Mouse (Mus musculus): ENCODE measurements around the gene Ccdc18. TPM values are rescaled to one million over a fixed set of nuclear protein-coding genes. Genes with fewer than 3 reads are reported as not detected.

Ccdc18 gene
- polyA plus RNA-seq (2015; fragmentation: Illumina TruSeq; extraction: RNeasy Lipid Tissue Mini Kit (QIAGEN cat#74804); ENCODE audit: insufficient read depth, low read depth, low replicate concordance): not detected

DNA sequence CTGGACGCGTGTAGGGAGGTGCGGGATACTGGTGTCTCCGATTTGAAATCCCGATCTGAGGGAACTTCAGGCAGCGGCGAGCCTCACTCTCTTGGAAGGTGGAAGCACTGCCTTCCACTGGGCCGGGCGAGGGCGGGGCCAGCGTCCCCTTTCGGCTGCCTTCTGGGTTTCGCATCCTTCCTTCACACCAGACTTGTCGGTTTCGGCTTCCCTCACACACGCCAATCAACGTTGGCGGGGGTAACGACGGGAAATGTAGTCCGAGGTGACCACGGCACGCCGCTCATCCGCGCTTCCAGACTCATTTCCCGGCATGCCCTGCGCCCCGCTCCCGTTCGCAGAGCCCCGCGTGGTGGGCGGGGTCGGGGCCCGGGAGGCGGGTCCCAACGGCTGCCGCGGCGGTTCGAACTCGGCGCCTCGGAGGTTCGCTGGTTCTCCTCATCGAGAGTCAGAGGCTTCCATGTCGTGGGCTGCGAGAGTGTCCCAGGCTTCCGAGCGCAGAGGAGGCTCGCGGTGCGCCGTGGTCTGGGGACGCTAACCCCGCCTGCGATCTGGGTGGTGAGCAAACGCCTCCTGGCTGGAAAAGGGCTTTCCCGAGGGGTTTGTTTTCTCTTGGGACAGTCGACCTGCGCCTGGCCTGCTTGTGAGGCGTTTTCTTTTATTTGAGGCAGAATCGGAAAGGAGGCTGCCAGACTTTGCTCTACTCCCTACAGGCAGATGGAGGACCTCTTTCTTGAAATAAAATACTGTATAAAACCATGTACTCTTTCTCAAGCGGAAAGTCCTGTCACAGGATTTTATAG is at the start of gene Ccdc18, which contains the start of gene Tmed5:
Gene Ccdc18, plus strand, starts transcription at position 435 of the 803 bp plus-strand sequence.
Gene Tmed5, minus strand, starts transcription at position 180 of the 803 bp plus-strand sequence.

GRCm38 (mm10) chr5:108268127-108269062 is 135.7 kb downstream of the Ccdc18 start, which contains the start of gene Dr1:
Dr1 (plus strand) TSS chr5:108268897.

Other genes starting within 250 kb of the Ccdc18 start
- 308 TPM for gene Rpl5, start 232.4 kb upstream of the Ccdc18 start, polyA plus RNA-seq (2015; fragmentation: Illumina TruSeq; extraction: RNeasy Lipid Tissue Mini Kit (QIAGEN cat#74804); ENCODE audit: insufficient read depth, low read depth, low replicate concordance)
- 3.0 TPM for gene Fam69a, start 145.8 kb upstream of the Ccdc18 start, polyA plus RNA-seq (2015; fragmentation: Illumina TruSeq; extraction: RNeasy Lipid Tissue Mini Kit (QIAGEN cat#74804); ENCODE audit: insufficient read depth, low read depth, low replicate concordance)
- gene Mtf2, start 67.2 kb upstream of the Ccdc18 start, polyA plus RNA-seq (2015; fragmentation: Illumina TruSeq; extraction: RNeasy Lipid Tissue Mini Kit (QIAGEN cat#74804); ENCODE audit: insufficient read depth, low read depth, low replicate concordance): 5.6 TPM
- 8.1 TPM for gene Tmed5, start 255 bp upstream of the Ccdc18 start, polyA plus RNA-seq (2015; fragmentation: Illumina TruSeq; extraction: RNeasy Lipid Tissue Mini Kit (QIAGEN cat#74804); ENCODE audit: insufficient read depth, low read depth, low replicate concordance)
- 2.6 TPM for gene Dr1, start 136.0 kb downstream of the Ccdc18 start, polyA plus RNA-seq (2015; fragmentation: Illumina TruSeq; extraction: RNeasy Lipid Tissue Mini Kit (QIAGEN cat#74804); ENCODE audit: insufficient read depth, low read depth, low replicate concordance)
- gene Pigg, start 179.7 kb downstream of the Ccdc18 start, polyA plus RNA-seq (2015; fragmentation: Illumina TruSeq; extraction: RNeasy Lipid Tissue Mini Kit (QIAGEN cat#74804); ENCODE audit: insufficient read depth, low read depth, low replicate concordance): 1.9 TPM
- gene Gm42517, start 235.0 kb downstream of the Ccdc18 start, polyA plus RNA-seq (2015; fragmentation: Illumina TruSeq; extraction: RNeasy Lipid Tissue Mini Kit (QIAGEN cat#74804); ENCODE audit: insufficient read depth, low read depth, low replicate concordance): not detected